Mouse (Mus musculus): ENCODE measurements around the gene Pxn. TPM values are rescaled to one million over a fixed set of nuclear protein-coding genes. Genes with fewer than 3 reads are reported as not detected.

Pxn gene
- polyA plus RNA-seq, 1 experiment from 2014 or later, result 44.5 TPM

DNA sequence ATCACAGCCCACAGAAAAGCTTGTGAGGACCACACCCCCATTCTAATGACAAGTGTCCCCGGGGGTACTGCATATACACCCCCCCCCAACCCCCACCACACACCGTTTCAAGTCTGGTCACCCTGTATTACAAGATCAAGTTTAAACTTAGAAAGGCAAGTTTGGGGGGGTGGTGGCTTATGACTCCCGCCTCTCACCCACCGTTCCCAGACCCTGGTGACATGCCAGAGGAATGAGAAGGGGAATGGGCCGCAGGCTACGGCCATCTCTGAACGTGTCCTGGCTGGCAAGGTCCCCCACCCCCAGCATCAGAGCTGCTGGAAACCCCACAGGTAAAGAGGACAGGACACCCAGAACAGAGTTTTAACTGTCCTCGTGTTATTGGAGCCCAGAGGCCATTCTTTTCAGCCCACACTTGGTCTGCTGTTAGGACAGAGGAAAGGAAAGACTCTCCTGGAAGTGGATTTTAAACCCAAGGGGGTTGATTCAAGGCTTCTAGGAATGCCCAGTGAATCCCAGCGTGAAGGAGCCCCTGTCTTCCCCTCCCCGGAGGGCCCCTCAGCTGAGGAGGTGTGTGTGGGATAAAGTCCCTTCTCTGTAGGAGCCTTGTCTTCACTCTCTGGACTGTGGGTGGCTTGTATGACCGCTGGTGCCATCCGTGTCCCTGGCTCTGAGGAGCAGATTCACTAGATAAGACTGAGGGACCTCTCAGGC lies 948 bp downstream of the Pxn start:
- peak overlapping the region; percentile 95 for H3K9ac ChIP-seq (ENCODE audit: low read length)
- H3K4me1 ChIP-seq (ENCODE audit: control insufficient read depth, insufficient read depth, low read length), result peaks cover 31% of the 10 kb centered on the region
- H3K27me3 ChIP-seq (ENCODE audit: control insufficient read depth, insufficient read depth, low read length), result no peaks in the 10 kb centered on the region
- peak overlapping the region; percentile 93 for H3K4me3 ChIP-seq (replicated peaks; ENCODE audit: low read length)
- 21% methylated on average over 12 of the region's 12 CpGs for WGBS
- no peaks in the 10 kb centered on the region for H3K36me3 ChIP-seq (ENCODE audit: control insufficient read depth, insufficient read depth, low read length)
- peak overlapping the region; percentile 96 for H3K4me2 ChIP-seq (ENCODE audit: low read depth, low read length)
- H3K9me3 ChIP-seq (replicated peaks; ENCODE audit: control insufficient read depth, low read length), result no peaks in the 10 kb centered on the region
- H3K27ac ChIP-seq (ENCODE audit: low read length), result peak overlapping the region; percentile 77
- ATAC-seq (ENCODE audit: insufficient read depth, low FRiP score), result 0 out of 2 replicates have a peak, but pooled peaks have one; percentile 6

DNA sequence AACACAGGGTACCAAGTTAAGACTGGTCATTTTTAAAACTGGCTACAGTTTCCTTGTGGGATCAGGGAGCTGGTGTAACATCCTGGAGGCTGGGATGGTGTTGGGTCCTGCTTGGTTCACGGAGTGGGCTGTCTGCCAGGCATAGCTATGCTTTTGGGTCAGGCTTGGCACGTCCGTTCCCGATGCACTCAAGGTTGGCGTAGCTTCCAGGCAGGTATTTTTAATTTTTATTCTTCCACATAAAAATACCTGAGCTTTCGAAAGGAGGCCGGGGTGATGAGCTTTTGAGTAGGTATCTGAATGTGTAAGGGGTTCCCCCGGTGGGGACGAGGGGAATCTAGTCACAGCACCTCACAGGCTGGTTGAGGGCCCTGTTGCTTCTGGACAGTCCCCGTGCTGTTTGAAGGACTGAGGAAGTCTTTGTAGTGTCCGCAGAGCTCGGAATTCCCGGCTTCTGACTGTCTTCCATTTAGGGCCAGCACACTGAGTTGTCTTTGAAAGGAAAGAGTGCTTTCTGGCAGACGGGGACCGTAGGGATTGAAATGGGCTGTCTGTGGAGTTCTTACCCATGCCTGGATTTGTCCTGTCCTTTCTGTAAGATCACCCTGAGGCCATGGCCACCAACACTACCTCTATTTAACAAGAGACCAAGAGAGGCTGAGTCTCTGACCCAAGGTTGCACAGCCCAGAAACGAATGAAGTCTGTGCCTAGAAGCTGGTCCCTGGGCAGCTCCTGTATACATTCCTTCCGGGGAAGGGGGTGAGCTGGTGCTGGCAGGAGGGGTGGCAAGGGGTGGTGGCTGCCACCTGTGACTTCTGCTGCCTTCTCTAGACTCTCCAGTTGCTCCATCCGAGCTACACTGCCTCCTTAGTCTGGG lies 1.7 kb downstream of the Pxn start:
- WGBS, result 38% methylated on average over 18 of the region's 18 CpGs
- Histone ChIP-seq H3K9ac (ENCODE audit: low read length) (peak overlapping the region; percentile 95), H3K27me3 (ENCODE audit: control insufficient read depth, insufficient read depth, low read length) (no peaks in the 10 kb centered on the region), H3K4me3 (replicated peaks; ENCODE audit: low read length) (peak overlapping the region; percentile 93), H3K9me3 (replicated peaks; ENCODE audit: control insufficient read depth, low read length) (no peaks in the 10 kb centered on the region), H3K27ac (ENCODE audit: low read length) (peak overlapping the region; percentile 77), H3K4me2 (ENCODE audit: low read depth, low read length) (peak overlapping the region; percentile 96), H3K4me1 (ENCODE audit: control insufficient read depth, insufficient read depth, low read length) (peaks cover 31% of the 10 kb centered on the region), H3K36me3 (ENCODE audit: control insufficient read depth, insufficient read depth, low read length) (no peaks in the 10 kb centered on the region)
- ATAC-seq (ENCODE audit: insufficient read depth, low FRiP score), result no peak

DNA sequence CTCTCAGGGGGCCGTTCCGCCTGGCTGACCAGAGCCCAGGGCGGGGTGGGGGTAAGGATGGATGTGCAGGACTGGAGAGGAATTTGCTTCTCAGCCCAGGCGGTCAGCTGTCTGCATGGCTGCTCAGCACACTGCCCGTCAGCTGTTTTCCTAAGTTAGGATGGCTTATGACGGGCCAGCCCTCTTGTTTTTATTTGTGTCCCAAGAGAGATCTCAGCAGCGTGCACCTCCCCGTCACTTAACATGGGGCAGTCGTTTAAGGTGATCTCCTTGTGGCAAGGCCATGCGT lies 2.3 kb downstream of the Pxn start:
- Histone ChIP-seq H3K4me2 (ENCODE audit: low read depth, low read length) (peak overlapping the region; percentile 96), H3K9me3 (replicated peaks; ENCODE audit: control insufficient read depth, low read length) (no peaks in the 10 kb centered on the region), H3K27ac (ENCODE audit: low read length) (peak overlapping the region; percentile 77), H3K4me3 (replicated peaks; ENCODE audit: low read length) (peak overlapping the region; percentile 93), H3K4me1 (ENCODE audit: control insufficient read depth, insufficient read depth, low read length) (peaks cover 31% of the 10 kb centered on the region), H3K27me3 (ENCODE audit: control insufficient read depth, insufficient read depth, low read length) (no peaks in the 10 kb centered on the region), H3K36me3 (ENCODE audit: control insufficient read depth, insufficient read depth, low read length) (no peaks in the 10 kb centered on the region), H3K9ac (ENCODE audit: low read length) (peak overlapping the region; percentile 95)
- whole genome bisulfite sequencing, result 41% methylated on average over 10 of the region's 10 CpGs
- ATAC-seq (ENCODE audit: insufficient read depth, low FRiP score), result peak; percentile 26; the same call in 1 of the 2 replicates

DNA sequence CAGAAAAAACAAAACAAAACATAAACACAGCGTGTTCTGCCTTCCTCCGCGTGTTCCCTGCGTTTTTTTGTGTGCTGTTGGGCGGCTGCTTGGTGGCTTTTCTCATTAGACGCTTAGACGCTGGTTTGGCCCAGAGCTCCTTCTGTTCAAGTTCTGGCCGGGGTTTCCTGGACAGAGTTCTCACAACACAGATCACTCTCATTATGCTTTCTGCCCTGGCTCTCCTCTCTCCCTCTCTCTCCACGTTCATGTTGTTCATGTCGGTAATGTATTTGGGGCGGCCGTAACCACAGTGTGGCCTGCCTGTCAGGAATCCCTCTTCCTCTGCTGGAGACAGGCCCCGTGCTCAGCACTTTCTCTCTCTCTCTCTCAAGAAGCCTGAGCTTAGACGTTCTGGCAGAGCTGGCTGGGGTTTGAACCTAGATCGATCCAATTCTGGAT lies 2.9 kb downstream of the Pxn start:
- Histone ChIP-seq H3K4me3 (replicated peaks; ENCODE audit: low read length) (peak overlapping the region; percentile 93), H3K4me1 (ENCODE audit: control insufficient read depth, insufficient read depth, low read length) (peaks cover 33% of the 10 kb centered on the region), H3K9me3 (replicated peaks; ENCODE audit: control insufficient read depth, low read length) (no peaks in the 10 kb centered on the region), H3K36me3 (ENCODE audit: control insufficient read depth, insufficient read depth, low read length) (no peaks in the 10 kb centered on the region), H3K4me2 (ENCODE audit: low read depth, low read length) (peak overlapping the region; percentile 96), H3K27ac (ENCODE audit: low read length) (peak overlapping the region; percentile 77), H3K27me3 (ENCODE audit: control insufficient read depth, insufficient read depth, low read length) (no peaks in the 10 kb centered on the region), H3K9ac (ENCODE audit: low read length) (peak overlapping the region; percentile 95)
- WGBS, result 32% methylated on average over 15 of the region's 15 CpGs
- ATAC-seq (ENCODE audit: insufficient read depth, low FRiP score), result peak; percentile 13; the same call in 1 of the 2 replicates

DNA sequence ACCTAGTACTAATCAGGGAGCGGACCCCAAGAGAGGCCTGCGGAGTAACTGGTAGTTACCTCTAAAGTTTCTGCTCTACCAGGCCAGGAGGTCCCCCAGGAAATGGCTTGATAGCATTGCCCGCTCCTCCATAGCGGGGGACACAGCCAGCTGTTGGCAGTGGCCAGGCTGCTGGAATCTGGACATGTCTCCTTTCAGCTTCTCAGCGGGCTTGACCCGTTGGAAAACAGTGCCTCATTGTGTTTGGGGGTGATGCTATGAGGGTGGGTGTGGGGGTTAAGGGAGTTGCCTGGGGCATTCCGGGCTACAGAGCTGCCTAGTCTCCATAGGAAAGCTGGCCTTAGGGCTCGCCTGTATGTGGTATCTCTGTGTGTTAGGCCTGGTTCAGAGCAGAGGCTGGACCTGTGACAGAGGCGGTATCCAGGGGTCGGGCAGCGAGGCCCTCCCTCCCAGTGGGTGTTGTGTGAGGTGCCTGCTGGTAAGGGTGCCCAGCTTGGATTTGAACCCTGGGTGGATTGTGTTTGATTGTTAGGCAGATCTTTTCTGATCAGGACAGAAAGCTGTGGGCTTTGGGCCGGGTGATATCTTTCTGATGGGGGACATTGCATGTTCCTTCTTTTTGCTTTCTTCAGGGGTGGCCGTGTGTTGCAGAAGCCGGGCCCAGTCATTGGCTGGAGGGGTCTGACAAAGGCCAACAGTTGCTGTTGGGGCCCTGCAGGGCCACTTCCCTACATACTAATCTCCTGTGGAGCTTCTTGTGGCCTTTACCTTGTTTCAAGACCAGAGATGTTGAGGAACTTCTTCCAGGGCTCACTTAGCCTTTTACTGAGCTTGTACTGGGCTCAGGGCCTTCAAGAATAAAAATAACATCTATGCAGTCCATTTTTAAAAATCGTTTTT lies 3.6 kb downstream of the Pxn start:
- peak overlapping the region; percentile 96 for H3K4me2 ChIP-seq (ENCODE audit: low read depth, low read length)
- H3K9me3 ChIP-seq (replicated peaks; ENCODE audit: control insufficient read depth, low read length), result no peaks in the 10 kb centered on the region
- H3K27ac ChIP-seq (ENCODE audit: low read length), result peak overlapping the region; percentile 77
- no peaks in the 10 kb centered on the region for H3K27me3 ChIP-seq (ENCODE audit: control insufficient read depth, insufficient read depth, low read length)
- H3K4me3 ChIP-seq (replicated peaks; ENCODE audit: low read length), result peak overlapping the region; percentile 93
- 70% methylated on average over 15 of the region's 15 CpGs for WGBS
- peak overlapping the region; percentile 95 for H3K9ac ChIP-seq (ENCODE audit: low read length)
- ATAC-seq (ENCODE audit: insufficient read depth, low FRiP score), result no peak
- peaks cover 40% of the 10 kb centered on the region for H3K4me1 ChIP-seq (ENCODE audit: control insufficient read depth, insufficient read depth, low read length)
- no peaks in the 10 kb centered on the region for H3K36me3 ChIP-seq (ENCODE audit: control insufficient read depth, insufficient read depth, low read length)

DNA sequence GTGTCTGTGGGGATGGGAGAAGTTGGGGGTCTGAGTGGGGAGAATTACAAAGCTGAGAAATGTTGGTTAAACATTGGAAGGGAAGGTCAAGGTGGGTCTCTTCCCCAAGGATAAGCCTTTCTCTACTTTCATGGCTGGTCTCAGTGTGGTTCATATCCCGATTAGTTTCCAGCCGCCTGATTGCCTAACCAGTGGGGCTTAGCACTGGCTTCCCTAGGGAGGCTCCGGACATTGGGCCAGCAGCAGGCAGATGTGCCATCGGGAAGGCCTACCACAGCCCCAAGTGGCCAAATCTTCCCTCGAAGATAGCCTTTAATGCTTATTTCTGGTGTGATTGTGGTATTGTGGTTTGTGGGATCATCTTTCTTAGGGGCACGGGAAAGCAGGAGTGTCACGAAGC lies 5.9 kb downstream of the Pxn start:
- Histone ChIP-seq H3K36me3 (ENCODE audit: control insufficient read depth, insufficient read depth, low read length) (no peaks in the 10 kb centered on the region), H3K27me3 (ENCODE audit: control insufficient read depth, insufficient read depth, low read length) (no peaks in the 10 kb centered on the region), H3K4me1 (ENCODE audit: control insufficient read depth, insufficient read depth, low read length) (peaks cover 47% of the 10 kb centered on the region), H3K4me3 (replicated peaks; ENCODE audit: low read length) (no peak overlapping the region), H3K9ac (ENCODE audit: low read length) (no peak overlapping the region), H3K9me3 (replicated peaks; ENCODE audit: control insufficient read depth, low read length) (no peaks in the 10 kb centered on the region), H3K4me2 (ENCODE audit: low read depth, low read length) (no peak overlapping the region), H3K27ac (ENCODE audit: low read length) (no peak overlapping the region)
- ATAC-seq (ENCODE audit: insufficient read depth, low FRiP score), result no peak
- WGBS, result 93% methylated on average over 7 of the region's 7 CpGs

DNA sequence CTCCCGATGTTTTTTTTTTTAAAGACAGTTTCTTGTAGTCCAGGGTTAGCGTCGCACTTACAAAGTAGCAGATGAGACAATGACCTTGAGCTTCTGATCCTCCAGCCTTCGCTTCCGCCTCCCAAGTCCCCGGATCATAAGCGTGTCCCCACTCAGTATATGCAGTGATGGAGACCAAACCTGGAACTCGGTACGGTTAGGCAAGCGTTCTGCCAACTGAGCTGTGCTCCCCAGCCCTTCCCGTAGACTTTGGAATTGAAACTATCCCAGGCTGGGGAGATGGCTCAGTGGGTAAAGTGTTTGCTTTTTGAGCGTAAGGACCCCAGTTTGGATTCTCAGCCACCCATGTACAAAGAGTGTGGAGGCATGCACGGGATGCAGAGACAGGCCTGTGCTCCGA lies 6.8 kb downstream of the Pxn start:
- Histone ChIP-seq H3K4me2 (ENCODE audit: low read depth, low read length) (no peak overlapping the region), H3K9ac (ENCODE audit: low read length) (no peak overlapping the region), H3K36me3 (ENCODE audit: control insufficient read depth, insufficient read depth, low read length) (no peaks in the 10 kb centered on the region), H3K9me3 (replicated peaks; ENCODE audit: control insufficient read depth, low read length) (no peaks in the 10 kb centered on the region), H3K4me3 (replicated peaks; ENCODE audit: low read length) (no peak overlapping the region), H3K27me3 (ENCODE audit: control insufficient read depth, insufficient read depth, low read length) (no peaks in the 10 kb centered on the region), H3K4me1 (ENCODE audit: control insufficient read depth, insufficient read depth, low read length) (peaks cover 38% of the 10 kb centered on the region), H3K27ac (ENCODE audit: low read length) (no peak overlapping the region)
- 94% methylated on average over 14 of the region's 14 CpGs for WGBS
- ATAC-seq (ENCODE audit: insufficient read depth, low FRiP score), result no peak

DNA sequence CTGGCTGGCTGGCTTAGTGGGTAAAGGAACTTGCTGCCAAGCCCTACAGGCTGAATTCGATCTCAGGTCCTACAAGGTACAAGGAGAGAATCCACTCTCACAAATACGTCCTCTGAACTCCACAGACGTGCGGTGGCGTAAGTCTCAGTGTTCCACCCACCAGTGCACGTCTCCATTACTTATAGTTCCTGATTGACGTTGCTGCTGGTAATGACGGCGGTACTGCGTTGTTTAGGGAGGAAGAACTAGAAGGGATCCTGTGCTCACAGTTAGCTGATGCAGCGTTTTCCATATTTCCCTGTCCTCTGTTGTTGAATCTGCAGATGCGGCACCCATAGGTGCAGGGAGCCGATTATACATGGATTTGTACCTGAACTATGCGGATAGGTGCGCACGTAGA lies 7.2 kb downstream of the Pxn start:
- H3K4me3 ChIP-seq (replicated peaks; ENCODE audit: low read length), result no peak overlapping the region
- H3K27ac ChIP-seq (ENCODE audit: low read length), result no peak overlapping the region
- H3K27me3 ChIP-seq (ENCODE audit: control insufficient read depth, insufficient read depth, low read length), result no peaks in the 10 kb centered on the region
- no peak for ATAC-seq (ENCODE audit: insufficient read depth, low FRiP score)
- 91% methylated on average over 16 of the region's 16 CpGs for WGBS
- no peak overlapping the region for H3K4me2 ChIP-seq (ENCODE audit: low read depth, low read length)
- no peak overlapping the region for H3K9ac ChIP-seq (ENCODE audit: low read length)
- no peaks in the 10 kb centered on the region for H3K36me3 ChIP-seq (ENCODE audit: control insufficient read depth, insufficient read depth, low read length)
- peaks cover 33% of the 10 kb centered on the region for H3K4me1 ChIP-seq (ENCODE audit: control insufficient read depth, insufficient read depth, low read length)
- no peaks in the 10 kb centered on the region for H3K9me3 ChIP-seq (replicated peaks; ENCODE audit: control insufficient read depth, low read length)

Data from stomach, embryonic 16.5 days (tissue).